Mouse (Mus musculus): ENCODE results near the gene Fam131b. TPM values are rescaled to one million over a fixed set of nuclear protein-coding genes. Genes with fewer than 3 reads are reported as not detected.

Fam131b gene
- total RNA-seq, 2 experiments from 2014 or later = 0.81 to 1.2 TPM

GRCm38 (mm10) chr6:42355794-42356600, 31.6 kb upstream of the Fam131b start:
- no peak for DNase-seq

GRCm38 (mm10) chr6:42355366-42355765, 30.9 kb upstream of the Fam131b start:
- DNase-seq = no peak

GRCm38 (mm10) chr6:42354076-42355019, 29.9 kb upstream of the Fam131b start:
- DNase-seq = peak; percentile 45

- no peak for DNase-seq
These were observed 28.7 kb upstream of the Fam131b start for GRCm38 (mm10) chr6:42353180-42353579.

GRCm38 (mm10) chr6:42352486-42352846, 28.0 kb upstream of the Fam131b start:
- DNase-seq = no peak

- no peak for DNase-seq
These were observed 27.5 kb upstream of the Fam131b start for GRCm38 (mm10) chr6:42351776-42352485.

- no peak for DNase-seq
These were observed 26.7 kb upstream of the Fam131b start for GRCm38 (mm10) chr6:42350968-42351775.

GRCm38 (mm10) chr6:42350021-42350967, 25.9 kb upstream of the Fam131b start:
- DNase-seq = peak; percentile 91

GRCm38 (mm10) chr6:42349426-42350020, 25.1 kb upstream of the Fam131b start, which contains the start of gene Zyx:
Gene Zyx, plus strand, starts transcription at chr6:42349630.
- peak; percentile 95 for DNase-seq

GRCm38 (mm10) chr6:42349006-42349425, 24.6 kb upstream of the Fam131b start:
- peak; percentile 88 for DNase-seq

GRCm38 (mm10) chr6:42348281-42349005, 24.0 kb upstream of the Fam131b start:
- no peak for DNase-seq

- DNase-seq = no peak
These were observed 19.8 kb upstream of the Fam131b start for GRCm38 (mm10) chr6:42344255-42344654.

GRCm38 (mm10) chr6:42343361-42344120, 19.1 kb upstream of the Fam131b start:
- DNase-seq = no peak

- no peak for DNase-seq
These were observed 17.7 kb upstream of the Fam131b start for GRCm38 (mm10) chr6:42342171-42342570.

- no peak for DNase-seq
These were observed 15.5 kb upstream of the Fam131b start for GRCm38 (mm10) chr6:42339981-42340380.

- DNase-seq = no peak
These were observed 14.7 kb upstream of the Fam131b start for GRCm38 (mm10) chr6:42339189-42339588.

GRCm38 (mm10) chr6:42330946-42331345, 6.5 kb upstream of the Fam131b start:
- DNase-seq = no peak

- DNase-seq = no peak
These were observed 5.8 kb upstream of the Fam131b start for GRCm38 (mm10) chr6:42330216-42330615.
